Comparison of ENCODE assay signal across 29 mouse cellular contexts in genomic region chr3:18937333-18938122, GRCm38 (mm10).
DNase-seq lines count a peak whose midpoint lies in the region; ATAC-seq lines count a peak whose summit lies in the region.
"Had no signal": no experiment of that assay in that cellular context is flagged by ENCODE, and none has a peak within 500 bp of the region (broad histone marks: within the 10 kb centered on the region; RNA-seq: fewer than 3 reads in every experiment).

No protein-coding gene starts in this region.

- no peaks in the 10 kb centered on the region for H3K36me3 ChIP-seq in neural tube, embryonic 11.5 days (ENCODE audit: control insufficient read depth, insufficient read depth, low read length)
- no peaks in the 10 kb centered on the region for H3K36me3 ChIP-seq in hindbrain, embryonic 16.5 days (ENCODE audit: control insufficient read depth, insufficient read depth, low read length)
- no peaks in the 10 kb centered on the region for H3K36me3 ChIP-seq in neural tube, embryonic 12.5 days
- H3K36me3 ChIP-seq: embryonic facial prominence, embryonic 13.5 days; G1E; heart, embryonic 15.5 days; intestine, embryonic 15.5 days; limb, embryonic 12.5 days had no signal

- peak; percentile 29; the same call in 1 of the 2 replicates for ATAC-seq in neural tube, embryonic 11.5 days (ENCODE audit: insufficient read depth, low FRiP score, low TSS enrichment)
- peak; percentile 68 for ATAC-seq in hindbrain, embryonic 16.5 days
- peak; percentile 52; the same call in 1 of the 2 replicates for ATAC-seq in neural tube, embryonic 12.5 days (ENCODE audit: low FRiP score, low read depth)
- ATAC-seq in monocyte, adult 5-6 weeks (replicated peaks; ENCODE audit: insufficient number of reproducible peaks, low FRiP score, low TSS enrichment, poor library complexity, severe bottlenecking), result no peak
- ATAC-seq: forebrain, embryonic 13.5 days; intestine, embryonic 15.5 days; liver, postnatal 0 days; Patski had no signal

- H3K9me3 ChIP-seq in neural tube, embryonic 11.5 days (ENCODE audit: control insufficient read depth, low read length), result no peaks in the 10 kb centered on the region
- no peaks in the 10 kb centered on the region for H3K9me3 ChIP-seq in hindbrain, embryonic 16.5 days (ENCODE audit: control insufficient read depth, low read length)
- no peaks in the 10 kb centered on the region for H3K9me3 ChIP-seq in neural tube, embryonic 12.5 days
- H3K9me3 ChIP-seq: embryonic facial prominence, embryonic 13.5 days; forebrain, embryonic 13.5 days; G1E; heart, embryonic 15.5 days; intestine, embryonic 15.5 days; limb, embryonic 12.5 days had no signal

- H3K9ac ChIP-seq in neural tube, embryonic 11.5 days (ENCODE audit: low read length), result no peak overlapping the region
- no peak overlapping the region for H3K9ac ChIP-seq in hindbrain, embryonic 16.5 days (ENCODE audit: low read depth, low read length)
- no peak overlapping the region for H3K9ac ChIP-seq in neural tube, embryonic 12.5 days
- H3K9ac ChIP-seq: embryonic facial prominence, embryonic 13.5 days; forebrain, embryonic 13.5 days; heart, embryonic 15.5 days; intestine, embryonic 15.5 days; limb, embryonic 12.5 days; liver, postnatal 0 days had no signal

- H3K27me3 ChIP-seq in neural tube, embryonic 11.5 days (ENCODE audit: control insufficient read depth, insufficient read depth, low read length), result no peaks in the 10 kb centered on the region
- no peaks in the 10 kb centered on the region for H3K27me3 ChIP-seq in hindbrain, embryonic 16.5 days (replicated peaks; ENCODE audit: control insufficient read depth, insufficient read depth, low read length)
- no peaks in the 10 kb centered on the region for H3K27me3 ChIP-seq in neural tube, embryonic 12.5 days (replicated peaks)
- H3K27me3 ChIP-seq: CH12.LX; embryonic facial prominence, embryonic 13.5 days; forebrain, embryonic 13.5 days; heart, embryonic 15.5 days; intestine, embryonic 15.5 days; limb, embryonic 12.5 days had no signal

- DNase-seq in neural tube, embryonic 11.5 days (ENCODE audit: low spot score), result no peak
- DNase-seq in neural tube, embryonic 10.5 days (ENCODE audit: extremely low spot score, low spot score), result no peak
- DNase-seq in right cerebral cortex, adult 18-20 months, result no peak
- no peak for DNase-seq in adrenal gland, adult 8-10 months
- DNase-seq: adrenal gland, adult 2 months; B cell, adult 2 months; cerebellum, adult 2 months; cerebellum, postnatal 25 days; heart, postnatal 36 days; kidney, adult 9 months; kidney, postnatal 14 days; layer of hippocampus, postnatal 36 days; liver, postnatal 0 days; lung, postnatal 14 days; right cerebral cortex, postnatal 25 days; spleen, adult 18-20 months; thymus, postnatal 14 days had no signal

- no peak overlapping the region for H3K27ac ChIP-seq in neural tube, embryonic 11.5 days (ENCODE audit: low read depth, low read length)
- H3K27ac ChIP-seq in hindbrain, embryonic 16.5 days (ENCODE audit: low read depth, low read length), result no peak overlapping the region
- H3K27ac ChIP-seq in neural tube, embryonic 12.5 days, result no peak overlapping the region
- H3K27ac ChIP-seq: embryonic facial prominence, embryonic 13.5 days; forebrain, embryonic 13.5 days; heart, embryonic 15.5 days; intestine, embryonic 15.5 days; limb, embryonic 12.5 days had no signal

- H3K4me1 ChIP-seq in neural tube, embryonic 11.5 days (ENCODE audit: control insufficient read depth, insufficient read depth, low read length), result no peaks in the 10 kb centered on the region
- H3K4me1 ChIP-seq in hindbrain, embryonic 16.5 days (ENCODE audit: control insufficient read depth, insufficient read depth, low read depth, low read length), result no peaks in the 10 kb centered on the region
- H3K4me1 ChIP-seq in neural tube, embryonic 12.5 days, result 0 out of 2 replicates have a peak, but pooled peaks cover 4% of the 10 kb centered on the region
- H3K4me1 ChIP-seq: heart, embryonic 15.5 days; limb, embryonic 12.5 days had no signal

- H3K4me2 ChIP-seq in neural tube, embryonic 11.5 days (ENCODE audit: low read depth), result no peak overlapping the region
- peak overlapping the region; percentile 38 for H3K4me2 ChIP-seq in hindbrain, embryonic 16.5 days (ENCODE audit: low read length)
- H3K4me2 ChIP-seq in neural tube, embryonic 12.5 days (replicated peaks), result 0 out of 2 replicates have a peak overlapping the region, but pooled peaks have one; percentile 20
- H3K4me2 ChIP-seq: embryonic facial prominence, embryonic 13.5 days; forebrain, embryonic 13.5 days; heart, embryonic 15.5 days; intestine, embryonic 15.5 days; limb, embryonic 12.5 days; liver, embryonic 11.5 days had no signal

- 74% methylated on average over 20 of the region's 20 CpGs for WGBS in neural tube, embryonic 11.5 days
- WGBS in hindbrain, embryonic 16.5 days, result 67% methylated on average over 20 of the region's 20 CpGs
- 63% methylated on average over 20 of the region's 20 CpGs for WGBS in neural tube, embryonic 12.5 days

- H3K4me3 ChIP-seq in neural tube, embryonic 11.5 days (ENCODE audit: low read depth, low read length), result no peak overlapping the region
- H3K4me3 ChIP-seq in hindbrain, embryonic 16.5 days (ENCODE audit: low read length), result no peak overlapping the region
- no peak overlapping the region for H3K4me3 ChIP-seq in neural tube, embryonic 12.5 days
- H3K4me3 ChIP-seq: embryonic facial prominence, embryonic 13.5 days; forebrain, embryonic 13.5 days; heart, embryonic 15.5 days; intestine, embryonic 15.5 days; limb, embryonic 12.5 days had no signal
